In genomic region chr19:29911919-29912318, GRCm38 (mm10) we compare ENCODE assay signal across 11 mouse cellular contexts.
"Had no signal": no experiment of that assay in that cellular context is flagged by ENCODE, and none has a peak within 500 bp of the region (broad histone marks: within the 10 kb centered on the region; RNA-seq: fewer than 3 reads in every experiment).

No protein-coding gene starts in this region.

- H3K9me3 ChIP-seq: limb, embryonic 15.5 days; liver, embryonic 12.5 days; midbrain, embryonic 12.5 days; neural tube, embryonic 15.5 days had no signal

- H3K9ac ChIP-seq: kidney, embryonic 15.5 days; limb, embryonic 15.5 days; liver, embryonic 12.5 days; lung, embryonic 14.5 days; midbrain, embryonic 12.5 days; neural tube, embryonic 15.5 days had no signal

- H3K27ac ChIP-seq: kidney, embryonic 15.5 days; left cerebral cortex, adult 2 months; limb, embryonic 15.5 days; liver, embryonic 12.5 days; midbrain, embryonic 12.5 days; neural tube, embryonic 15.5 days had no signal

- DNase-seq: kidney, postnatal 14 days; lung, embryonic 14.5 days; lung, postnatal 14 days; right cerebral cortex, adult 18-20 months; right cerebral cortex, postnatal 25 days had no signal

- H3K27me3 ChIP-seq: kidney, embryonic 15.5 days; limb, embryonic 15.5 days; liver, embryonic 12.5 days; midbrain, embryonic 12.5 days; neural tube, embryonic 15.5 days had no signal

- H3K4me2 ChIP-seq: kidney, embryonic 15.5 days; limb, embryonic 15.5 days; liver, embryonic 12.5 days; lung, embryonic 14.5 days; midbrain, embryonic 12.5 days; neural tube, embryonic 15.5 days had no signal

- H3K36me3 ChIP-seq: kidney, embryonic 15.5 days; limb, embryonic 15.5 days; liver, embryonic 12.5 days; midbrain, embryonic 12.5 days; neural tube, embryonic 15.5 days had no signal

- H3K4me1 ChIP-seq: kidney, embryonic 15.5 days; limb, embryonic 15.5 days; liver, embryonic 12.5 days; midbrain, embryonic 12.5 days; neural tube, embryonic 15.5 days had no signal

- ATAC-seq: liver, embryonic 12.5 days had no signal

- H3K4me3 ChIP-seq: kidney, embryonic 15.5 days; left cerebral cortex, adult 2 months; limb, embryonic 15.5 days; liver, embryonic 12.5 days; midbrain, embryonic 12.5 days; neural tube, embryonic 15.5 days had no signal
